Comparison of ENCODE assay signal across 32 mouse cellular contexts in genomic region chr13:101508331-101508730, GRCm38 (mm10).
"Had no signal": no experiment of that assay in that cellular context is flagged by ENCODE, and none has a peak within 500 bp of the region (broad histone marks: within the 10 kb centered on the region; RNA-seq: fewer than 3 reads in every experiment).

No protein-coding gene starts in this region.

- H3K4me1 ChIP-seq: limb, embryonic 10.5 days; limb, embryonic 12.5 days; midbrain, embryonic 10.5 days; midbrain, embryonic 12.5 days; midbrain, embryonic 13.5 days; midbrain, embryonic 15.5 days; neural tube, embryonic 12.5 days; neural tube, embryonic 13.5 days had no signal

- H3K36me3 ChIP-seq: limb, embryonic 10.5 days; limb, embryonic 12.5 days; limb, embryonic 13.5 days; limb, embryonic 15.5 days; liver, embryonic 12.5 days; liver, embryonic 13.5 days; liver, embryonic 15.5 days; lung, embryonic 15.5 days; midbrain, embryonic 10.5 days; midbrain, embryonic 12.5 days; midbrain, embryonic 13.5 days; midbrain, embryonic 15.5 days; neural tube, embryonic 12.5 days; neural tube, embryonic 13.5 days had no signal

- H3K9me3 ChIP-seq: limb, embryonic 10.5 days; limb, embryonic 12.5 days; limb, embryonic 13.5 days; limb, embryonic 15.5 days; liver, embryonic 12.5 days; liver, embryonic 13.5 days; liver, embryonic 15.5 days; lung, embryonic 15.5 days; midbrain, embryonic 10.5 days; midbrain, embryonic 12.5 days; midbrain, embryonic 13.5 days; midbrain, embryonic 15.5 days; neural tube, embryonic 12.5 days; neural tube, embryonic 13.5 days had no signal

- H3K4me3 ChIP-seq: limb, embryonic 10.5 days; limb, embryonic 12.5 days; limb, embryonic 13.5 days; limb, embryonic 15.5 days; liver, embryonic 12.5 days; liver, embryonic 13.5 days; liver, embryonic 15.5 days; lung, embryonic 15.5 days; megakaryocyte, embryonic 14.5 days; midbrain, embryonic 10.5 days; midbrain, embryonic 12.5 days; midbrain, embryonic 13.5 days; midbrain, embryonic 15.5 days; myocyte; neural tube, embryonic 12.5 days; neural tube, embryonic 13.5 days had no signal

- ATAC-seq: liver, embryonic 12.5 days; lung, postnatal 0 days; midbrain, embryonic 13.5 days; midbrain, embryonic 15.5 days; midbrain, embryonic 16.5 days had no signal

- H3K27me3 ChIP-seq: limb, embryonic 12.5 days; limb, embryonic 13.5 days; limb, embryonic 15.5 days; lung, embryonic 15.5 days; midbrain, embryonic 12.5 days; midbrain, embryonic 13.5 days; midbrain, embryonic 15.5 days; neural tube, embryonic 12.5 days; neural tube, embryonic 13.5 days had no signal

- DNase-seq: left cerebral cortex, postnatal 4 days; liver; liver, embryonic 13.5 days; lung, adult 18-20 months; lung, adult 2 months; lung, embryonic 14.5 days; lung, postnatal 10 days; lung, postnatal 14 days; lung, postnatal 36 days; lung, postnatal 4 days; midbrain, embryonic 14.5 days had no signal

- H3K9ac ChIP-seq: limb, embryonic 12.5 days; limb, embryonic 13.5 days; limb, embryonic 15.5 days; liver, embryonic 12.5 days; liver, embryonic 13.5 days; liver, embryonic 14.5 days; liver, embryonic 15.5 days; lung, embryonic 14.5 days; lung, embryonic 15.5 days; midbrain, embryonic 12.5 days; midbrain, embryonic 13.5 days; midbrain, embryonic 15.5 days; neural tube, embryonic 12.5 days; neural tube, embryonic 13.5 days had no signal

- H3K4me2 ChIP-seq: limb, embryonic 12.5 days; limb, embryonic 13.5 days; limb, embryonic 15.5 days; liver, embryonic 11.5 days; liver, embryonic 12.5 days; liver, embryonic 13.5 days; liver, embryonic 15.5 days; lung, embryonic 14.5 days; lung, embryonic 15.5 days; midbrain, embryonic 11.5 days; midbrain, embryonic 12.5 days; midbrain, embryonic 13.5 days; midbrain, embryonic 15.5 days; neural tube, embryonic 12.5 days; neural tube, embryonic 13.5 days had no signal

- H3K27ac ChIP-seq: limb, embryonic 10.5 days; limb, embryonic 12.5 days; limb, embryonic 13.5 days; limb, embryonic 15.5 days; liver, embryonic 12.5 days; liver, embryonic 13.5 days; liver, embryonic 14.5 days; liver, embryonic 15.5 days; lung, embryonic 15.5 days; macrophage; midbrain, embryonic 10.5 days; midbrain, embryonic 12.5 days; midbrain, embryonic 13.5 days; midbrain, embryonic 15.5 days; neural tube, embryonic 12.5 days; neural tube, embryonic 13.5 days had no signal
